Mouse (Mus musculus): ENCODE measurements around the gene Ggact. TPM values are rescaled to one million over a fixed set of nuclear protein-coding genes. Genes with fewer than 3 reads are reported as not detected.

Gene Ggact
- polyA plus RNA-seq, 1 experiment from 2014 or later = 18.6 TPM

DNA sequence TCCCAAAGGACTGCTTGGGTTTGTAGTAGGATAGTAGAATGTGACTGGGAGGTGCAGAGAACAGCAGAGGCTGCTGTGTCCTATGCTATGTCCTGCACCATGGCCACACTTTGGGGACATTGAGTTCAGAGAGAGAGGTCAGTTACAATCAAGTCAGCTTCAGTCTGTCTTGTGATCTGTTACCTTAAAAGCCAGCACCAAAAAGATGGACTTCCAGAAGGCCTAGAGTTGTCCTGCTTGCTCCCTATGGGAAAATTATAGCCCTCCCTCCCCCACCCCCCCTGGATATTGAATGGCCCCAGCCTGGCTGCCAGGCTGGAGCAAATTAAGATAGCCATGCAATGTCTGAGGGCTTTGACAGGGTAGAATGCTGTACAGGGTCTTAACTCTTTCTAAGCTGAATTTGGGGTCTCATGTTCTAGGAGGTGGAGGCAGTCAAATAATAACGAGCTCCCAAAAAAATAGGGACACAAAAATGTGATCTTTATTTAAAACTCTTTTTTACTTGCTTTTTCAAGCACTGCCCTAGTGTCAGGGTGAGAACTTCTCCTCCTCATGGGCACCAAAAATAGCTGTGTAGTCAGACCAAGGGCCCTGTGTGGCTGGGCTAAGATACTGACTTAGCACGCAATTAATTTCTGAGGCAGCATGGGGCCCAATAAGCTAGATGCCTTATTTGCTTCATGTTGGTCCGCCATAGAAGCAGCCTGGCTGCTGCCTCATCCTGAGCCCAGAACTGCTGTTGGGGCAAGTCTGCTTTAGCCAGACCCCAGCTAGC is 25.7 kb downstream of the Ggact start:
- Histone ChIP-seq H3K9ac (ENCODE audit: low read depth, low read length) (no peak overlapping the region), H3K9me3 (replicated peaks; ENCODE audit: control insufficient read depth, low read length) (no peaks in the 10 kb centered on the region), H3K27ac (ENCODE audit: low read length) (no peak overlapping the region), H3K4me2 (ENCODE audit: low read depth, low read length) (no peak overlapping the region), H3K4me3 (ENCODE audit: low read depth, low read length) (no peak overlapping the region), H3K4me1 (ENCODE audit: control insufficient read depth, low read depth, low read length) (no peaks in the 10 kb centered on the region), H3K27me3 (ENCODE audit: control insufficient read depth, insufficient read depth, low read depth, low read length) (no peaks in the 10 kb centered on the region), H3K36me3 (ENCODE audit: control insufficient read depth, insufficient read depth) (no peaks in the 10 kb centered on the region)
- 71% methylated on average over 3 of the region's 3 CpGs for WGBS (ENCODE audit: insufficient replicate concordance)
- no peak for ATAC-seq (ENCODE audit: low read depth)

DNA sequence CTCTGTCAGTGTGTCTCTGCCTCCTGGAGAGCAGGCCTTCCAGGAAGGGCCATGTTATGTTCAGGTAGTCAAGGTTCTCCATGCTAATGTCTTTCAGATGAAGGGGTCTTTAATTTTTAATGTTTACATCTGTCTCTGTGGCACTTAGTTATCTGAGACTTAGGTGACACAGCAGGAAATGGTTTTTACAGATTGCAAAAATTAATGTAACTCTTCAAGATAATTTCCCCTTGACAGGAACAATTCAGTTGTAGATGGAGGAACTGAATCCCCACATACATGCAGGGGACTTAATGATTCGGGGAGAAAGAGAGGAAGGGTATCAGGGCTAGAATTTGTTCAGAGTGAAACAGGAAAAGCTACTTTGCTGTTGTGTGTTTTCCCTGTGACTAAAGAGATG is 26.3 kb downstream of the Ggact start:
- H3K4me2 ChIP-seq (ENCODE audit: low read depth, low read length) = no peak overlapping the region
- 45% methylated on average over 1 of the region's 1 CpGs for WGBS (ENCODE audit: insufficient replicate concordance)
- H3K9ac ChIP-seq (ENCODE audit: low read depth, low read length) = no peak overlapping the region
- H3K36me3 ChIP-seq (ENCODE audit: control insufficient read depth, insufficient read depth) = no peaks in the 10 kb centered on the region
- ATAC-seq (ENCODE audit: low read depth) = no peak
- H3K4me3 ChIP-seq (ENCODE audit: low read depth, low read length) = no peak overlapping the region
- H3K27me3 ChIP-seq (ENCODE audit: control insufficient read depth, insufficient read depth, low read depth, low read length) = no peaks in the 10 kb centered on the region
- no peaks in the 10 kb centered on the region for H3K9me3 ChIP-seq (replicated peaks; ENCODE audit: control insufficient read depth, low read length)
- H3K4me1 ChIP-seq (ENCODE audit: control insufficient read depth, low read depth, low read length) = no peaks in the 10 kb centered on the region
- H3K27ac ChIP-seq (ENCODE audit: low read length) = no peak overlapping the region

DNA sequence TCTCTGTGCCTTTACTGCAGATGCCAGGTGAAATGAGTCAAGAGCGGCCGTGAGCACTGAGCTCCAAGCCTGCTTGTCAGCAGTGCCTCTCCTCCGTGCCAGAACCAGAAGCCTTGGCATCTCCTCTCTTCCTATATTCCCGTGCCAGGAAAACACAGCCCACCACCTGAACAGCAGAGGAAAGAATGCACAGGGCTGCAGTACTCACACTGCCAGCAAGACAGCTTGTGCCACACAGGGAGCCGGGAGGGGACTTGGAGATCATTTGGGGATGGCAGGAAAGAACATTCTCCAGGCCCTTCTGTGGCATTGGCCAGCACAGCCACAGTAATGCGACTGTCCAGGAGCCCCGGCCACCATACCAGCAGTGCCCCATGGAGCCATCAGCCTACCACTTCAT is 27.7 kb downstream of the Ggact start:
- H3K27me3 ChIP-seq (ENCODE audit: control insufficient read depth, insufficient read depth, low read depth, low read length) = no peaks in the 10 kb centered on the region
- H3K4me2 ChIP-seq (ENCODE audit: low read depth, low read length) = no peak overlapping the region
- H3K36me3 ChIP-seq (ENCODE audit: control insufficient read depth, insufficient read depth) = no peaks in the 10 kb centered on the region
- no peaks in the 10 kb centered on the region for H3K4me1 ChIP-seq (ENCODE audit: control insufficient read depth, low read depth, low read length)
- H3K9ac ChIP-seq (ENCODE audit: low read depth, low read length) = no peak overlapping the region
- H3K27ac ChIP-seq (ENCODE audit: low read length) = no peak overlapping the region
- ATAC-seq (ENCODE audit: low read depth) = no peak
- H3K9me3 ChIP-seq (replicated peaks; ENCODE audit: control insufficient read depth, low read length) = no peaks in the 10 kb centered on the region
- WGBS (ENCODE audit: insufficient replicate concordance) = 74% methylated on average over 7 of the region's 7 CpGs
- no peak overlapping the region for H3K4me3 ChIP-seq (ENCODE audit: low read depth, low read length)

DNA sequence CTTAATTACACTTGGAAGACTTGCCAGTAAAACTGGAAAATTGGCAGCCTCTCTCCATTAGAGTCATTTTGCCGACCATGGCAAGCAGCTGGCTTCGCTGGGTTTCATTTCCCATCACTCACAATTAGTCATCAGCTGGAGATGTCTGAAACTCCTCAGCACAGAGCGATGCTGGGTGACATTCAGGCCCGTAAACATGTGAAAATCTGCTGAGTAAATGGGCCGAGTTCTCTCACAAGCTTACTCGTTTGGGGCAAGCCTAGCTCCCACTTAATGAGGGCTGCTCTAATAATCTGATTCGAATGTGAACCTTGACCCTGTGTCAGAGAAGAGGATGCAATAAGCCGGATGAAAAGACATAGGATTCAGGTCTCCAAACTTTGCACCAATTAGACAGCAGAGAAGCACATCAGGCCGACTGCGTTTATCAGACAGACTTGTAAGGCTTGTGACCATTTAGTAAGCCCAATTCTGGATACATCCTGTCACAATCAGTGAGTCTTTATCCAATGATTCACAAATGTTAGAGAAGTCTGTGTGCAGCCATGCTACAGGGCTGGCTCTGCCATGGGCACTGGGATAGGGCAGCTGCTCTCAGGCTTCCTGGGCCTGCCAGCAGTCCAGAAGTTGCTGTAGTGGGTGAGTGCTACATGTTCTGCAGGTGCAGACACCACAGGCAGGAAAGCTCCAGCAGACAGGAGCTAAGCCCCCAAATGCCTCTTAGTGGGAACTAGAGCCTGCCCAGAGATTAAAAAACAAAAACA is 29.6 kb downstream of the Ggact start:
- no peaks in the 10 kb centered on the region for H3K4me1 ChIP-seq (ENCODE audit: control insufficient read depth, low read depth, low read length)
- no peaks in the 10 kb centered on the region for H3K9me3 ChIP-seq (replicated peaks; ENCODE audit: control insufficient read depth, low read length)
- no peak for ATAC-seq (ENCODE audit: low read depth)
- no peaks in the 10 kb centered on the region for H3K27me3 ChIP-seq (ENCODE audit: control insufficient read depth, insufficient read depth, low read depth, low read length)
- 67% methylated on average over 10 of the region's 10 CpGs for WGBS (ENCODE audit: insufficient replicate concordance)
- H3K36me3 ChIP-seq (ENCODE audit: control insufficient read depth, insufficient read depth) = no peaks in the 10 kb centered on the region
- H3K4me3 ChIP-seq (ENCODE audit: low read depth, low read length) = no peak overlapping the region
- no peak overlapping the region for H3K27ac ChIP-seq (ENCODE audit: low read length)
- no peak overlapping the region for H3K9ac ChIP-seq (ENCODE audit: low read depth, low read length)
- H3K4me2 ChIP-seq (ENCODE audit: low read depth, low read length) = no peak overlapping the region

DNA sequence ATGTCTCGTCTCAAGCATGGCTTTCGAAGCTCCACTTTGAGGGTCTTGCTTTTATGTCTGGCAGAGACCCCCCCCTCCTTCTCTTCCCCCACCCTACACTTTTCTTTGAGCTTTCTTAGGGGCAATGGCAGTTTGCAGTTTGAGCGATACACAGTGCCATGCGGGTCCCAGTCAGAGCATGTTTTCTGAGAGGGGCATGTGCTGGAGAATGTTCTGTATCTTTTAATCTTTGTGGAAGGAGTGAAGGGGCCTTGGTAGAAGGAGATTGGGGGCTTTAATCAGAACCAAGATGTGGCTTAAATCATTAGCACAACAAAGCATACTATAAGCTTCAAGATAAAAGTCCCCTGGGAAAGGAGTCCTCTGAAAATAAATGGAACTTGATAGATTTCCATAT is 30.1 kb downstream of the Ggact start:
- H3K4me3 ChIP-seq (ENCODE audit: low read depth, low read length) = no peak overlapping the region
- no peak overlapping the region for H3K9ac ChIP-seq (ENCODE audit: low read depth, low read length)
- H3K27me3 ChIP-seq (ENCODE audit: control insufficient read depth, insufficient read depth, low read depth, low read length) = no peaks in the 10 kb centered on the region
- H3K4me1 ChIP-seq (ENCODE audit: control insufficient read depth, low read depth, low read length) = no peaks in the 10 kb centered on the region
- no peak overlapping the region for H3K4me2 ChIP-seq (ENCODE audit: low read depth, low read length)
- H3K9me3 ChIP-seq (replicated peaks; ENCODE audit: control insufficient read depth, low read length) = no peaks in the 10 kb centered on the region
- no peak overlapping the region for H3K27ac ChIP-seq (ENCODE audit: low read length)
- no peaks in the 10 kb centered on the region for H3K36me3 ChIP-seq (ENCODE audit: control insufficient read depth, insufficient read depth)
- WGBS (ENCODE audit: insufficient replicate concordance) = 64% methylated on average over 4 of the region's 4 CpGs
- ATAC-seq (ENCODE audit: low read depth) = no peak

DNA sequence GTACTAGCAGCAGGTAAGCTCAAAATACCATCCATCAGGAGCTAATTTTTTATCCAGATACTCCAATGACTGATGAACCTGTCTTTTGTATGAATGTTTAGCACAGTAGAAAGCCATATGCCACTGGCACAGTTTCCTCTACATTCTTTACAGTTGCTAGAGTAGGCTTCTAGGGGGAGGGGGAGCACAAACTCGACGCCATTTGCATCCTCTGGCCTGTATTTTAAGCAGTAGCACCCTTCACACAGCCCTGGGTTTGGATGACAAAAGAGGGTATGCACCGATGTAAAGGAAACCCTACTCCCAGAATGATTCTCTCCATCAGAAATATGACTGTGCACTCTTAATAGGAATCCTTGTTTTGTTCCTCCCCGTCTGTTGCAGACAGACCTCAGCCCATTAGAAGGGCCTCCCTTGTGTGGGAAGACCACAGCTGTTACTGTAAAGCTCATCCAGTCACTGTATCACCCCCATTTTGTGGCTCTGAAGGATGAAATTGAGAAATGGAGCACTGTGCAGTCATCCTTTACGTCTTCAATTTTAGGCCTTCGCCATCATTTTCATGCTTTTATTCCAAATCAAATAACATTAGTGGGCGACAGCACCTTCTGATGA is 30.7 kb downstream of the Ggact start:
- Histone ChIP-seq H3K9me3 (replicated peaks; ENCODE audit: control insufficient read depth, low read length) (no peaks in the 10 kb centered on the region), H3K4me3 (ENCODE audit: low read depth, low read length) (no peak overlapping the region), H3K4me1 (ENCODE audit: control insufficient read depth, low read depth, low read length) (no peaks in the 10 kb centered on the region), H3K27me3 (ENCODE audit: control insufficient read depth, insufficient read depth, low read depth, low read length) (no peaks in the 10 kb centered on the region), H3K4me2 (ENCODE audit: low read depth, low read length) (no peak overlapping the region), H3K27ac (ENCODE audit: low read length) (no peak overlapping the region), H3K36me3 (ENCODE audit: control insufficient read depth, insufficient read depth) (no peaks in the 10 kb centered on the region), H3K9ac (ENCODE audit: low read depth, low read length) (no peak overlapping the region)
- no peak for ATAC-seq (ENCODE audit: low read depth)
- WGBS (ENCODE audit: insufficient replicate concordance) = 72% methylated on average over 7 of the region's 7 CpGs

DNA sequence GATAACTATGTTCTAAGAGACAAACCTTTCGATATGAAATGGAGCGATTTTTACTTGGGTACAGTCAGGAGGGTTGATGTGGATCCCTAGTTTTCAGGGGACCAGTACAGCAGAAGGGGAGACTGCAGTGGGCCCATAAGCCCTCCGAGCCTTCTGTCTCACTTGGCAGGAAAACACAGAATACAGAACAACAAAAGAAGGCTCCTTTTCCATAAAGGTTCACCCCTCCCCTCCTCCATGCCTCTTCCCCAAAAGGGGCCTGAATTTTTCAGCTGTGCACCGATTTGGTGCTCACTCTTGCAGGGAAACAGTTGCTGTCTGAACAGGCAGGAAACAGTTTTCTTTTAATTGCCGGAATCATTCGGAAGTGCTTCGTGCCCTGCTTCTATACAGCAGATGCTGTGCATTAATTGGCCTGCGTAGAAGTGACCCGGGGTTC is 31.3 kb downstream of the Ggact start:
- H3K36me3 ChIP-seq (ENCODE audit: control insufficient read depth, insufficient read depth) = no peaks in the 10 kb centered on the region
- H3K27me3 ChIP-seq (ENCODE audit: control insufficient read depth, insufficient read depth, low read depth, low read length) = no peaks in the 10 kb centered on the region
- no peak overlapping the region for H3K9ac ChIP-seq (ENCODE audit: low read depth, low read length)
- no peaks in the 10 kb centered on the region for H3K4me1 ChIP-seq (ENCODE audit: control insufficient read depth, low read depth, low read length)
- whole genome bisulfite sequencing (ENCODE audit: insufficient replicate concordance) = 73% methylated on average over 9 of the region's 9 CpGs
- no peak overlapping the region for H3K27ac ChIP-seq (ENCODE audit: low read length)
- no peak overlapping the region for H3K4me3 ChIP-seq (ENCODE audit: low read depth, low read length)
- ATAC-seq (ENCODE audit: low read depth) = no peak
- no peaks in the 10 kb centered on the region for H3K9me3 ChIP-seq (replicated peaks; ENCODE audit: control insufficient read depth, low read length)
- H3K4me2 ChIP-seq (ENCODE audit: low read depth, low read length) = no peak overlapping the region

DNA sequence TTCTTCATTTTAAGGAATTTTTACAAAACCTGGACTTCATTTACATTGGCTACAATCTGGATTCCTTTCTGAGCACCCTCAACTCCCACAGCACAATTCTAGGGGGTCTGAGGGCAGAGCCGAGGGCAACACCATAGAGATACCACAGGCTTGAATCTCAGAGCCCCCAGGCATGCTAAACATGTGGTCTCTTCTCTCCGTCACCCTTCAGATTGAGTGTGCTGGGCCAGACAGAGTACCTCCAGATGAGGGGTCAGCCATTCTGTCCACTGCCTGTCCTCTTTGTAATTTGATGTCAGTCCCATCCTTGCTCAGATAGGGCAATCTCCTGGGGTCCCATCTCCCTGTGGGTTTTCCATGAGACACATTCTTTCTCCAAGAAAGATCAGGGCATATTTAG is 31.9 kb downstream of the Ggact start:
- no peaks in the 10 kb centered on the region for H3K36me3 ChIP-seq (ENCODE audit: control insufficient read depth, insufficient read depth)
- no peak overlapping the region for H3K4me2 ChIP-seq (ENCODE audit: low read depth, low read length)
- WGBS (ENCODE audit: insufficient replicate concordance) = 57% methylated on average over 2 of the region's 2 CpGs
- H3K9me3 ChIP-seq (replicated peaks; ENCODE audit: control insufficient read depth, low read length) = no peaks in the 10 kb centered on the region
- H3K9ac ChIP-seq (ENCODE audit: low read depth, low read length) = no peak overlapping the region
- no peaks in the 10 kb centered on the region for H3K4me1 ChIP-seq (ENCODE audit: control insufficient read depth, low read depth, low read length)
- no peaks in the 10 kb centered on the region for H3K27me3 ChIP-seq (ENCODE audit: control insufficient read depth, insufficient read depth, low read depth, low read length)
- no peak overlapping the region for H3K27ac ChIP-seq (ENCODE audit: low read length)
- no peak overlapping the region for H3K4me3 ChIP-seq (ENCODE audit: low read depth, low read length)
- no peak for ATAC-seq (ENCODE audit: low read depth)

DNA sequence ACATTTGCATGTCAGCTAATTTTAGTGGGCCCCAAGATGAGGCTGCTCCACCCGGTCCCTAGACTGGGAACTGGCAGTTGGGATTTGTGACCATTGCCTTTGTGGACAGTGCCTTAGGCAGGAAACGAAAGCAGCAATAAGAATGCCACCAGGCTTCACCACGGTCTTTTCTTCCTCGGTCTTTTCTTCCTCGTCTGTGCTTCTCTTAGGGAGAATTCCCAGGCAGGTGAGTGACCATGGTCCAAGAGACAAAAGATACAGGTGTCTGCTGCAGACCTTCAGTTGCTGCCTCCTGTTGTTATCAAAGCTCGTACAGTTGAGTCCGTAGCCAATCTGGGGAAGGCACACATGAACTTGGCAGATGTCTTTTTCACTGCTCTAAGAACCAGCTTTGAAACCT is 33.3 kb downstream of the Ggact start:
- ATAC-seq (ENCODE audit: low read depth) = no peak
- Histone ChIP-seq H3K9me3 (replicated peaks; ENCODE audit: control insufficient read depth, low read length) (no peaks in the 10 kb centered on the region), H3K27me3 (ENCODE audit: control insufficient read depth, insufficient read depth, low read depth, low read length) (no peaks in the 10 kb centered on the region), H3K4me3 (ENCODE audit: low read depth, low read length) (no peak overlapping the region), H3K9ac (ENCODE audit: low read depth, low read length) (no peak overlapping the region), H3K36me3 (ENCODE audit: control insufficient read depth, insufficient read depth) (no peaks in the 10 kb centered on the region), H3K4me2 (ENCODE audit: low read depth, low read length) (no peak overlapping the region), H3K27ac (ENCODE audit: low read length) (no peak overlapping the region), H3K4me1 (ENCODE audit: control insufficient read depth, low read depth, low read length) (no peaks in the 10 kb centered on the region)
- WGBS (ENCODE audit: insufficient replicate concordance) = 62% methylated on average over 7 of the region's 7 CpGs

Data from liver, embryonic 16.5 days (tissue).